Mouse (Mus musculus) urinary bladder, postnatal 25 days (tissue): ENCODE data around the gene Ugt1a1.

Source experiments
- DNase-seq: peaks from one replicate; pipeline ENCODE4 v3.0.0; 2022; ENCODE audit warnings: low spot score

Ugt1a1 gene

DNA sequence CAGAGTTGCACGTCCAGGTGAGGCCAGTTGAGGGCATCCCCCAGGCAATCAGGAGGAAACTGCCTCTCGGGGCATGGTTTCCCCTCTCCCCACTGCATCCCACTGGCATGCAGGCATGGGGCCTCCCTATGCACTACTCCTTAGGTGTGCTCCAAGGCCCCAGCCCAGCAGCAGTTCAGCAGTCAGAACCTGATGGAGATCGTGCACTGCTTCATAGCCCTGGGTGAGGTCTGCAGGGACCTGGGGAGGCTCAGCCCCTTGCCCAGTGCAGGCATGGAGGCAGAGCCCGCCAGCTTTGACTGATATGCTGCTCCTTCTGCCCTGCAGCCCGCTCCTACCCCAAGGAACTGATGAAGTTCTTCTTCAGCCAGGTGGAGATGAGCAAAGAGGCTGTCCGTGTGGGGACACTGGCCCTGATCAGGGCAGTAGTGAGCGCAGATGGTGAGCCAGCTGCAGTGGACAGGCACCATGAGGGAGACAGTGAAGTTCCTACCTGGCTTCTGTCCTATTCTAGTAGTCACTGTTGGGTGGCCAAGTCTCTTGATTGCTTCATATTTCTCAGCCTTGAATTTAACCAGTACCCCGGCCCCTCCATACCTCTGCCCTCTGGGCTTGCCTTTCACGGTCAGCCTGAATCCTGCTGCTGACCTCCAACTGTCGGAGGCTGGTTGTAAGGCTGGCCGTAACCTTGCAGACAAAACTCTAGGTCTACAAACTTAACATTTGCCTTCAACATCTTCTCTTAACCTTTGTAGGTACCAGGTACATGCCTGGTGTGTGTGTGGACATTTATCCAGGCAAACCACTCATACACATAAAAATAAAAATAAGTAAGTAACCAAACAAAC is 23.5 kb downstream of the Ugt1a1 start:
- DNase-seq, result no peak

DNA sequence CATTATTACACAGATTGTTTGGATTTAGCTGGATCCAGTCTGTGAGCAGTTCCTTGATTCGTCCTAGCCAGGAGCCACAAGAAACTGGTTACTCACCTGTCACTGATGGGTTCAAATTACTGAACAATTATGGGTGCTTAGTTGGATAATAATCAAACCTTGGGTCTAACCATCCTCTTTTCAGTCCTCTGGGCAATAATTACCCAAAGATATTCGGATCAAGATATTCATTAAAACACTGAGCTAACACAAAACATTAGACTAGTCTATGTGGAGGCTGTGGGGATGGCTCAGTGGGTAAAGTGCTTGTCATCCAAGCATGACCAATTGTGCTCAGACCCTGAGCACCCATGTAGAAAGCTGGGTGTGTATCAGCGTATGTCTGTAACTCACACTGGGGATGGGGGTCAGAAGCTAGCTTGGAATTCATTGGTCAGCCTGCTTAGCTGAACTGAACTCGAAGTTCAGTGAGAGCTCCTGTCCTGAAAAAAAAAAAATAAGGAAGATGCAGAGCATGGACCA is 24.2 kb downstream of the Ugt1a1 start:
- DNase-seq, result no peak

DNA sequence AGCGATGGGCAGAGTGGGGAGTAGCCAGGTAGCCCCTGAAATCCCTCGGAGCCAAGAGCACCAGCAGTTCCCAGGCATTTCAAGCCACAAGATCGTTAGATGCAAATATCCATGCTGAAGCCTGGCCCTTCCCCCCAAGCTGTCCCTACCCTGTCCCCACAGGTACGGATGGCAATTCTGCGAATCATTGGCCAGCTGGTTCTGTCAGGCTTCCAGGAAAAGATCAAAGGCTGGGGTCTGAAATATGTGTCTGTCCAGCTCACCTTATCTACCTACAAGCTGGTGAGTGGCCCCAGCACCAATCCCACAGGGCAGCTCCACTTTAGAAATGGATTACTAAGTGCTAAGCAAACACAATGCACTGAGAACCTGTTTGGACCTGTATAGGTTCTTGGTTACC is 25.6 kb downstream of the Ugt1a1 start:
- DNase-seq, result no peak

DNA sequence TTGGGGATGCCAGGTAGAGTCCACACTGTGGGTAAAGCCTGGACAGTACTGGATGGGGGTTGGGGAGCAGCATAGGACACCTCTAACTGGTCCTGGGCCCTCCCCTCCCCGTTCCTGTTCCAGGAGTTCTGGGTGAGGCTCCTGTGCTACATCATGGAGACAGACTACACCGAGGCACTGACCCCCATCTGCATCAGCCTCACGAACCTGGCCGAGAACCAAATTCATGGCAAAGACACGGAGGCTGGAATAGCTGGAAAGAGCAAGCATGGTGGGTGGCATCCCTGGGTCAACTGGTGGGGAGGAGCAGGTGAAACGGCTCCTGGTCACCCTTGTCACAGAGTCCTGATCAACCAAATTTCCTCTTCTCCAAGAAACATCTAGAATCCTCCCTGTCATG is 27.0 kb downstream of the Ugt1a1 start:
- no peak for DNase-seq

DNA sequence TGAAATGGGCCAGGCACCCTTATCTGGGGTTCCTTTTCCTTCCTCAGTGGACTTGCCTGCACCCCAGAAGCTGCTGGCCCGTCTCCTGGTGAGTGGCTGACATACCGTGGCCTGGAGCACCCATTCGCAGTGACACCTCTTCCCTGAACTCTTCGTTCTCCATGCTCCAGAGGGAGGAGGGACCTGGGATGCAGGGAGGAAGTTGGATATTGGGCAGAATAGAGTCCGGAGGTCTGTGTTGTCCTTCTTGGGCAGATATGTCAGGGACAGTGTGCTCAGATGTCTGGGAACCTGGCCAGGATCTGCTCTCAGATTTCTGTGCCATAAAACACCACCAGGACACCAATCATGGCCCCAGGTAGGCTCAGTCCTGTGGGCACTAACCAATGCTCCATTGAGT is 28.3 kb downstream of the Ugt1a1 start:
- DNase-seq, result no peak

DNA sequence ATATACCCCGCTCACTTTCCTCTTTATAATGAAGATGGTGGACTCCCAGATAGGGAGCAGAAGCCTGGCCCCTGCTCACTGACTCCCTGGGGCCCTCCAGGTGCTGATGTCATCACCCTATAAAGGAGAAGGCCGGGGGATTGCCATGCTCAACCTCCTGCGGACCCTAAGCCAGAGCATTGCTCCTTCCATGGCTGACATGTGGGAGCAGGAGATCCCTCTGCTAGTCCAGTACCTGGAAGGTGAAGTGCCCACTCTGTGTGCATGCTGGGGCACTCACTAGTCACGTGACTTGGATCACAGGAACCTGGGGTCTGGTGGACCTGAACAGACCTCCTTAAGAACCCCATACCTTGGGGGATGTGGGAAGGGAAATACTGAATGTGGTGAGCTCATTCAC is 28.8 kb downstream of the Ugt1a1 start:
- DNase-seq, result no peak

DNA sequence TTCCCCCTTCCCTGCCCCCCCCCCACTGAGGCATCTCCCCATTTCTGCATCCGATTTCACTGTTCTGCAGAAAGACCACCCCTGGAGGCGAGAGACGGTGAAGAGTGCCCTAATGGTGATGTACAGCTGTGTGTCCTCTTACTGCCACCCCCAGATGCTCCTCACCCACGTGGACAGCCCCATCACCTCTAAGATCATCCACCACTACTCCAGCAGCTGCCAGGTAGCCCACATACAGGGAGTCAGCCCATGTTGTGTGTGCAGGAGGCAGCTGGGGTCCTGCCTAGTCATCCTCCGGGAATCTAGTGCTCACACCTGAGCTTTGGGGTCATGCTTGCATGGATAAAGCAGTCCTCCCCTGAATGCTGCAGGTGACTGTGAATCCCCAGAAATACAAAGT is 32.1 kb downstream of the Ugt1a1 start:
- DNase-seq, result no peak

DNA sequence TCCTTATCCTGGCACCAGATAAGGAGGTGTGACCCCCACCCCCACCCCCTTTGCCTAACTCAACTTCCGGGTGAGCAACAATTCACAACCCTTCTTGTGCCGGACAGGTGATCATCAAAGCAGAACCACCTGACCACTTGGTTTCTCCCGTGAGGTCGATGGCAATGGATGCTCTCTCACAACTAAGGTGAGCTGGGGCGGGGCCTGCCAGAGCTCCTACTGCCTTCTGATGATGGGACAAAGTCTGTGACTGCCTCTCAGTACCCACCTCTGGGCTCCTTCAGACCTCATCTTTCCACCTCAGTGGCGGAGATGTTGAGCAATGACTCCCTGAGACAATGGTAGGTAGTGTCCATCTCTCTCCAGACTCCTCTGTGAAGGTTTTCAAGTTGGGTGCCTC is 34.1 kb downstream of the Ugt1a1 start:
- DNase-seq, result no peak

DNA sequence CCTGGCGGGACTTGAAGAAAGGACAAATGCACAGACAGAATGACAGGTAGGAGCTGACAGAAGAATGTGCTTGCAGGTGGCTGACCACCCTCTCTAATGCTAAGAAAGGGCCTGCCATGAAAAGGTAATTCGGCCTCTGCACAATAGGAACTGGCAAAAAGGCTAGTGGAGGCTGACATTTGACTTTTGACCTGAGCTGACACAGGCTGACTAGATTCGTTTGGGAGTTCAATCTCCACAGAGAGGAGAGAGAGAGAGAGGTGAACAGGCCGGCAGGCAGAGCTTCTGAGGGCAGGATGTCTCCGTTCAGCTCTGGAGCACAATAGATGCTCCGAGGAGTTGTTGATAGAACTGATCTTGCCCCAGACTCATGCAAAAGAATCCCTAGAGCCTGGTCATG is 34.6 kb downstream of the Ugt1a1 start:
- DNase-seq, result no peak

DNA sequence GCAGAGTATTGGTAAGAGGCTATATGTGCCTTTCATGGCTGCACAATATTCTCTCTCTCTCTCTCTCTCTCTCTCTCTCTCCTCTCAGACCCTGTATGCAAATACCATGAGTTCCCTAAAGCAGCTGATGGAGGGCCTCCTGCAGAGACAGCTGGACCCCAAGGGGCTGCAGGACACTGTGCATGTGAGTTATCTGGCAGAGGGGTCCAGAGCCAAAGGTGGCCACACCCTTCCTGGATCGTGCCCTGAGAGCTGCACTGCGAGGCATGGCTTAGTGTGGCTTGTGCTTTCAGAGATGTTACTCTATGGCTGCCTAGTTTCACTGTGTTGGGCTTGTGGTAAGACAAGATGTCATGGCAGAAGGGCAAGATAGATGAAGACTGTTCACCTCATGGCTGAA is 35.9 kb downstream of the Ugt1a1 start:
- DNase-seq, result no peak

DNA sequence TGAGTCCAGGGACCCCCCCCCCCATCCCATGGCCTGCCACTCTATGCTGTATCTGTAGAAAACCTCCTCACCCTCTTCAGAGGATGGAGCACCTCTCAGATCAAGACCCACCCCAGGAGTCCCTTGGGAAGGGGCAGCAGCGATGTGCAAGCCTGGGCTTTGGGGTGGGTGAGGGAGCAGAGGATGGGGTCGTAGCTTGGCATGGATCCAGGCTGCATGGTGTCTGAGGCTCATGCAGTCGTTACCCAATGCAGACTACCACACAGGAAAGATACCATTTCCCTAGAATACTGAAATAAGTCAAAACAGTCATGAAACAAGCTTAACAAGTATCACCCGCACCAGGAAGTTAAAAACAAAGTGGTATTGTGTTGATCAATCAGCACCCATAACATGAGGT is 36.9 kb downstream of the Ugt1a1 start:
- no peak for DNase-seq

DNA sequence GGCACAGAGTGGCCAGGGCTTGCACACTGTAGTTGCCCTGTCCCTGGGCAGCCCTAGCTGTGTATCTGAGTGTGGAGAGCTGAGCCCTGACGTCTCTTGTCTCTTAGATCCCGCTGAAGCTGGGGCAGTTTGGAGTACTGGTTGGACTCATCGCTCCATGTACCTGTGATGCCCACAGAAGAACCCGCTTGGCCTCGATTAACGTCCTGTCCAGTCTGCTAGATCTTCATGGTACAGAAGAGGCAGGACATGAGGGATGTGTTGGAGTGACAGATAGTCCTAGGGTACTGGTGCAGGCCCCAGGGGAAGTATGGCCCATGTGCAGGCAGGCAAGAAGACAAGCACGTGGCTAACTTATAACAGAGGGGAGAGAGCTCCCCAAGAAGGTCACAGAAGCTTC is 37.8 kb downstream of the Ugt1a1 start:
- no peak for DNase-seq

DNA sequence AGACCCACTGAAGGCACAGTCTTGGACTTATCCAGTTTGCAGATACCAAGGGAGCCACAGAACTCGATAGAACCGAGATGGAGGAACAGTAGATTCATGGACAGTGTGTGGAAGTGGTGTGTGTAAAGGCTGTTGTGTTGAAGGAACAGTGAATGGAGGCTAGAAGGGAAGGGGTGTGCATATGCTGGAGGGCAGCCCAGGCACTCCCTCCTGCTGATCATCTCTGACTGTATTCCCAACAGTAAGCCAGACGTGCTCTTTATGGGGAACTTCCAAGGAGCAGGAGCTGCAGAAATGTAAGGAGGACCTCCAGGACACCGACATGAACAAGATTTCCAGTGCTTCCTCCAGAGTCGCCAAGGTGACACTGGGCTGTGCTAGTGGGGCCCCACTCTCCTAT is 38.3 kb downstream of the Ugt1a1 start:
- DNase-seq, result no peak

DNA sequence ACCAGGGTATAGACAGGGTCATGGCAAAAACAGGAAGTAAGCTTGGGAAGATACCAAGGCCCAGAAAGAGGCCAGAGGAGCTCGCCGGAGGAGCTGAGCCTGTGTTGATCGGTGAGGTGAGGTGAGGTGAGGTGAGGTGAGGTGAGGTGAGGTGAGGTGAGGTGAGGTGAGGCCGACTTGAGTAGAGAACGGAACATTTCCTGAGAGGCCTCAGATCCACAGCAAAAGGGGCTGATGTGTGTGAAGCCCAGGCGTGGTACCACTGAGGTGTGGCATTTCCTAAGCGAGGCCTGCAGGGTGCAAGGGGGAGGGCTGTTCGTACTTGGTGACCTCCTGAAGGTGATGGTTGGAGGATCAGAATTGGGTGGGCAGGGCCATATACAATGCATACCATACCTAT is 41.3 kb downstream of the Ugt1a1 start:
- DNase-seq, result no peak

DNA sequence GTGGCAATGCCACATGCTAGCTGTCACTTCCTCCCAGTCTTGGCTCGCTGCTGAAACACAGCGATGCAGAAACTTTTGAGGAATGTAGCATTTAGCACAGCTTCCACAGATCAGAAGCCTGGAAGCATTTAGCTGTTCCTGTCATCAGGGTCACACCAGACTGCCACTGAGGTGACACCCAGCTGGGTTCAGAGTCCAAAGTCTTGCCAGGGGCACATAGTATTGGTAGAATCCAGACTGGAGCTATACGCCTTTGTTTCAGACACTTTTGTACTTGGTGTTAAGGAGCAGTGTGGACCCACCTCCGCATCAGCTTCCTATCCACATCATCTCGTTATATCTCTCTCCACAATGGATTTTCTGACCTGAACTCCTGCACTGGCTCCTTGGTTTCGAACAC is 41.8 kb downstream of the Ugt1a1 start:
- DNase-seq, result no peak

DNA sequence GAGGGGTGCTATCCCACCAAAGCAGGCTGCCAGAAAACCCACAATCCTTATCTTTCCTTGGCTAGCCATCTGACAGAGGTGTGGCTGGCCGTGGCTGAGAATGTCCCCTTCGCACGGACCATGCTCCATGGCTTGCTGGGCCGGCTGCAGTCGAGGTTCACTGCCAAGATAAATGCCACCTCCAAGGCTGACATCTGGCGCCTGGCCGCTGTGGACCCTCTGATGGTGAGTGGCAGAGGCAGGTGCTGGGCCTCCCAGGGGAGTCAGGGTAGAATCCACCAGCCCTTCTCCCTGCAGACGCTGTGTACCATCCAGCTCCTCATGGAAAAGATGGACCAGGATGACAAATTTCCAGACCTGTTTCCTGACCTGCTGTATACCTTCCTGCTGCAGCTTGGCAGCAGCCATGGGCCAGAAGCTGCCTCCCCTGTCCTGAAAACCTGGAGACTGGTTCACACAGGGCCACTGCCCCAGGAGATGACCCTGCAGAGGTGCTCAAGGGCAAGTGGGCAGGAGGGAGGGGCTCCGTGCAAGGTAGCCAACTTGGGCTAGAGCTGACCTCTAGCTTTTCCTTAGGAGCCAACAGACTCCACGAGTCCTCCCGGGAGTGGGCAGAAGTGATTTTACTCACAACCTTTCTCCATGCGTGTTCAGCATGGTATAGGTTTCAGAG is 43.2 kb downstream of the Ugt1a1 start:
- no peak for DNase-seq

DNA sequence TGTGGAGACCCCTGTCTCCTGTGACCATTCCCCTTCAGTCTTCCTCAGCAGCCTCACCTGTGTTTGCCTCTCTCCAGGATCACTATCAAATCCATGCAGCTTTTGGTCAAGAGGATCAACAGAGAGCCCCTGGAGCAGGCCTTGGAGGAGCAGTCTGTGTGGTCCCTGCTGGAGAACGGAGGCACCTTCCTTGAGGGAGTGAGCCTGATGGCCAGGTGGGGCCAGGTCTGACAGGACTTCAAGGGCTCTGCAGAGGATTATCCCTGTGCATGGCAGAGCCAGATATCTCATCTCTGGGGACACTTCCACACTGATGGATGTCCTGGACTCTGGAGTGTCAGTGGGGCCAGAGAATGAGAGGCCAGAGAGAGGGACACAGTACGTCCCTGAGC is 43.7 kb downstream of the Ugt1a1 start:
- DNase-seq, result no peak

DNA sequence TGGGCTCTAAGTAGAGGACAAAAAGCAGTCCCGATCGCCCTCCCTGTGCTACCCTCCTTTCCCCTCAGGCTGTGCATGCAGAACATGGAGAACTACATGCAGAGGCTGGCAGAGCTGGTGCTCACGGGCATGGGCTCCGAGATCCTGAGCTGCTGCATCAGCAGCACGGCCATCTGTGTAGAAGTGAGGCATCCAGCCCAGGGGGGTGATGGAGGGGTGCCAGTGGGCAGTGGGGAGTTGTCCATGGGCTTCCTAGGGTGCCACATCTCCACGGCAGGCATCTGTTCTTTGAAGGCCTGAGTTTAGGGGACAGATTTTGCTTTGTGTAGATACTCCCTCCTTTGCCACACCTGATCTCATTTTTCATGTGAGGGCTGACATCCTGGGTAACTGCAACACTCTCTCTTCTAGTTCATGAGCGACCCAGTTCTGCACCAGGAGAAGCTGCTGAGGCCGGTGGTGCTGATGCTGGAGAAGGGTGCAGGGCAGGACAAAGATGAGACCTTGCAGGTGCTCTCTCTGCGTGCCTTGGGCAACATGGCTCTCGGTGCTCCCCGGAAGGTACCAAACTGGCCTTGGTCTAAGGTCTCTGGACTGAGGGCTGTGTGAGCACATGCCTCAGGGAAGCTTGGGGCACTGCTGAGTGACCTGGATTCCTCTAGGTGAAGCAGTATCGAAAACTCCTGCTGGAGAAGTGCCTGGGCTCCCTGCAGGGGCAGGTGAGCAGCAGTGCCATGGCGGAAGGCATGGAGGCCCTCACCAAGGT is 44.4 kb downstream of the Ugt1a1 start:
- DNase-seq, result no peak

DNA sequence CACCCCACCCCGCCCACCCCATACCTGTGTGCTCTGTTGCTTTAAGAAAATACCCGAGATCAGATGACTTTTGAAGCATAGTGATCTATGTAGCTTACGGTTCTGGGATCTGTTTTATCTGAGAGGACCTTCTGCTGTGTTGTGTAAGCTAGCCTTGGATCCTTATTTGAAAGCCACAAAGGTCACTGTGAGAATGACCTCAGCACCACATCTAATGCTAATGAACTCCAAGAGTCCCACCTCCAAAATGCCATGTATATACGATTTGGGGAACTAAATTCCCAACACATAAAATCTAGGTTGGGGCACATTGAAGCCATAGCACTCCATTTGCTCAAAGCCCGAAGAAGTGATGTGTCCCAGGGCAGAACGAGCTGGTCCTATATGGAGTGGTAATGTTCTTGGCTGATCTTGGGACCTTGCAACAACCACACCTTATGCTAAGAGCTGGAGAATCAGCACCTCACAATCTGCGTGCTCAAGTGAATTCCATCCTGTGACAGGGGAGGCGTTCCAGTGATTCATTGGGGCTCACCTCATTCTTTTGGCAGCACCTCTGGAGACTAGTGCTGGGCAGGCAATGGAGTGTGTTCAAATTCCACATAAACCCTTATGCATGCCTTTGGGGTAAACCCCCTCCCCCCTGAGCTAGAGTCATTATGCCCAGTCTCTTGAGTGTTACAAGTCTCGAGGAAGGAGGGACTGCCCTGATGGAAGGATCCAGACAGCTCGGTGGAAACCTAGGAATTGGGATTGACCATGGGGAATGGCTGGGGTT is 45.3 kb downstream of the Ugt1a1 start:
- no peak for DNase-seq

DNA sequence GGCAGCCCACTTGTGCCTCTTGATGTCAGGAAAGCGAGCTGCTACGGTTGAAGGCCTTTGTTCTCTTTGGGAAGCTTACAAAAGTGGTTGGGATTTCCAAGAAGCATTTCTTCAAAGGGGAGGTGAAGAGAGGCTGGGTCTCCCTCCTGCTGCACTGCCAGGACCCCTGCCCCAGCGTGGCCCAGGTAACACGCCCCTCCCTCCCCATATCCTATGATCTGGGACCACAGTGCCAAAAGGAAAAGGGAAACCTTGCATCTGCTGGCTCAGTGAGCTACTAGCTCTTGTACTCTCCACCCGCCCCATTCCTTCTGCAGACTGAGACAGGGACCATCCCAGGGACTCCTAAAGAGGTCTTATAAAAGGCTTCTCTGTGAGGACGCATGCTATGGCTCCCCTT is 45.9 kb downstream of the Ugt1a1 start:
- DNase-seq, result no peak

DNA sequence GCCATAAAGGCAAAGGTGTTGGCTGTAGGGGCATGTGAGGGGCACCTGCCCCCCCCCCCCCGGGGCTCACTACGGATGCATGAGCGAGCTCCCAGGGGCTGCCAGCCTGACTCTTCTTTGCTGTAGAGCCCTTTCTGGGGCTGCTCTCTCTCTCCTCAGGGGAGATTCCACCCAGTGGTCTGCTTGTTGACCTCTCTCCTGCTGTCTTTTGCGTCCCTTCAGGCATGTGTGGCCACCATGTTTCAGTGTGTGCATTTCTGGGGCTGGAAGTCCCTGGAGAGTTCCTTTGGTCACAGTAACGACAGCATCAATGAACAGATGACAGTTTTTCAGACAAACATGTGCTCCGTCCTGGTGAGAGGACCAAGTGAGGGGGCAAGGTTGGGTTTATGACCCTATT is 46.6 kb downstream of the Ugt1a1 start:
- DNase-seq, result no peak
